Mouse (Mus musculus): ENCODE measurements around the gene Bag2.

DNA sequence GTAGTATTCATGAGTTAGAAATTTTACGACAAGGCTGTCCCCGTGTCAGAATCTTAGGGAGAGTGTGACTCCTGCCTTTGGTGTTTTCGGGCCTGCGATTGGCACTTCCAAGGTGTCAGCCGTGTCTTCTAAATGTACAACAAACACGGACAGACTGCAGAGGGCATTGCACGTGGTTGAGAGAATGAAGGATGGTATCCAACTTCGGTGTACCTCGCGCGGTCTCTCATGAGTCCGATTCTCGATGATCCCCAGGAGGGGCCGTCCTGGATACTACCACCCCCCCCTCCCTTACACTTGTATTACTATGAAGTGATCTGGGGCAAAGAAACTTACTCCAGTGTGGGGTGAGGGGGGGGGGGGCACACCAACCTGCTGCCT, 572 bp downstream of the Bag2 start:
- no peak; the same call in 1 of the 2 replicates for TF ChIP-seq CTCF (IDR thresholded peaks at IDR 0.05)
- TF ChIP-seq EP300 (IDR thresholded peaks at IDR 0.05), result no peak
